10 mouse cellular contexts compared by ENCODE assay signal in the genomic region with DNA sequence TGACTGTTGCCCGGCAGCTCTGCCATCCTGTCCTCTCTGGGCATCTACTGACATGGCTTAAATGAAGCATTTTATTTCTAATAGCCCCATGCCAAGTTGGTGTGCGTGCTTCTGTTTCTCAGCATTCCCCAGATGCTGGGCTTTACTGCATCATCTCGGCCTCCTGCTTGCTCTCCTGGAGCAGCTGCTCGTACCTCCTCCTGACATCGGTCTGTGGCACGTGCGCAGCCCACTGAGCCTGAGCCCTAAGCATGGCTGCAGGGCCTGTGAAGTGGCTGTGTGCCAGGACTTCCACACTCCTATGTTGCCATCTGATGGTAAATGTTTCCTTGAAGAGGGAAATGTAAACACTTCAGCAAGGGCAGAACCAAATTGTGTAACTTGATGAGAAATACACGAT. TPM values are rescaled to one million over a fixed set of nuclear protein-coding genes. Genes with fewer than 3 reads are reported as not detected.
DNase-seq lines count a peak whose midpoint lies in the region; ATAC-seq and TF ChIP-seq lines count a peak whose summit lies in the region.
"Had no signal": no experiment of that assay in that cellular context is flagged by ENCODE, and none has a peak within 500 bp of the region (broad histone marks: within the 10 kb centered on the region; RNA-seq: fewer than 3 reads in every experiment).

No protein-coding gene starts in this region.

- no peak overlapping the region for H3K9ac ChIP-seq in forebrain, embryonic 16.5 days (replicated peaks; ENCODE audit: low read depth, low read length)
- no peak overlapping the region for H3K9ac ChIP-seq in forebrain, embryonic 11.5 days (ENCODE audit: low read length)
- no peak overlapping the region for H3K9ac ChIP-seq in neural tube, embryonic 12.5 days
- no peak overlapping the region for H3K9ac ChIP-seq in hindbrain, postnatal 0 days (replicated peaks; ENCODE audit: low read length)
- H3K9ac ChIP-seq: limb, embryonic 12.5 days had no signal

- WGBS in forebrain, embryonic 16.5 days = 68% methylated on average over 8 of the region's 8 CpGs
- 91% methylated on average over 8 of the region's 8 CpGs for WGBS in forebrain, embryonic 11.5 days
- 82% methylated on average over 8 of the region's 8 CpGs for WGBS in neural tube, embryonic 12.5 days
- 43% methylated on average over 8 of the region's 8 CpGs for WGBS in hindbrain, postnatal 0 days

- H3K27ac ChIP-seq in forebrain, embryonic 16.5 days (ENCODE audit: low read length) = no peak overlapping the region
- H3K27ac ChIP-seq in forebrain, embryonic 11.5 days (ENCODE audit: low read depth, low read length) = no peak overlapping the region
- H3K27ac ChIP-seq in neural tube, embryonic 12.5 days = no peak overlapping the region
- no peak overlapping the region; the same call in 1 of the 2 replicates for H3K27ac ChIP-seq in hindbrain, postnatal 0 days
- H3K27ac ChIP-seq: limb, embryonic 12.5 days had no signal

- H3K4me3 ChIP-seq in forebrain, embryonic 16.5 days (replicated peaks; ENCODE audit: low read length) = no peak overlapping the region
- H3K4me3 ChIP-seq in forebrain, embryonic 11.5 days (ENCODE audit: low read depth, low read length) = no peak overlapping the region
- H3K4me3 ChIP-seq in neural tube, embryonic 12.5 days = no peak overlapping the region
- H3K4me3 ChIP-seq in hindbrain, postnatal 0 days (ENCODE audit: low read length) = no peak overlapping the region
- H3K4me3 ChIP-seq: limb, embryonic 12.5 days had no signal

- H3K9me3 ChIP-seq in forebrain, embryonic 16.5 days (ENCODE audit: control insufficient read depth, low read length) = no peaks in the 10 kb centered on the region
- no peaks in the 10 kb centered on the region for H3K9me3 ChIP-seq in forebrain, embryonic 11.5 days (ENCODE audit: control insufficient read depth, low read length)
- no peaks in the 10 kb centered on the region for H3K9me3 ChIP-seq in neural tube, embryonic 12.5 days
- no peaks in the 10 kb centered on the region for H3K9me3 ChIP-seq in hindbrain, postnatal 0 days (ENCODE audit: low read length)
- H3K9me3 ChIP-seq: limb, embryonic 12.5 days had no signal

- H3K27me3 ChIP-seq in forebrain, embryonic 16.5 days (replicated peaks; ENCODE audit: control insufficient read depth, insufficient read depth, low read length) = no peaks in the 10 kb centered on the region
- H3K27me3 ChIP-seq in forebrain, embryonic 11.5 days (ENCODE audit: control insufficient read depth, insufficient read depth, low read length) = no peaks in the 10 kb centered on the region
- no peaks in the 10 kb centered on the region for H3K27me3 ChIP-seq in neural tube, embryonic 12.5 days (replicated peaks)
- no peaks in the 10 kb centered on the region for H3K27me3 ChIP-seq in hindbrain, postnatal 0 days (ENCODE audit: insufficient read depth, low read length)
- H3K27me3 ChIP-seq: limb, embryonic 12.5 days had no signal

- no peak for DNase-seq in forebrain, embryonic 11.5 days (ENCODE audit: low spot score)
- no peak for DNase-seq in neural tube, embryonic 10.5 days (ENCODE audit: extremely low spot score, low spot score)
- DNase-seq in hindbrain, postnatal 0 days (ENCODE audit: low spot score) = peak; percentile 36
- DNase-seq in retina, postnatal 1 day = peak; percentile 26
- DNase-seq in frontal cortex, postnatal 14 days (ENCODE audit: low spot score in 2 of 2) = no peak

- peak; percentile 37; the same call in 1 of the 2 replicates for ATAC-seq in forebrain, embryonic 16.5 days
- no peak for ATAC-seq in forebrain, embryonic 11.5 days (replicated peaks; ENCODE audit: low FRiP score)
- ATAC-seq in neural tube, embryonic 12.5 days (ENCODE audit: low FRiP score, low read depth) = 0 out of 2 replicates have a peak, but pooled peaks have one; percentile 49
- peak; percentile 72 for ATAC-seq in hindbrain, postnatal 0 days
- no peak for ATAC-seq in activated CD4-positive, CD25-positive, alpha-beta regulatory T cell, adult 4 months

- TF ChIP-seq CTCF in hindbrain, postnatal 0 days (IDR thresholded peaks at IDR 0.05; ENCODE audit: low read depth) = no peak

- no peaks in the 10 kb centered on the region for H3K36me3 ChIP-seq in forebrain, embryonic 16.5 days (ENCODE audit: control insufficient read depth, insufficient read depth)
- H3K36me3 ChIP-seq in forebrain, embryonic 11.5 days (ENCODE audit: control insufficient read depth, insufficient read depth, low read length) = no peaks in the 10 kb centered on the region
- peaks cover 7% of the 10 kb centered on the region; the same call in 1 of the 2 replicates for H3K36me3 ChIP-seq in neural tube, embryonic 12.5 days
- H3K36me3 ChIP-seq in hindbrain, postnatal 0 days (ENCODE audit: insufficient read depth, low read length) = no peaks in the 10 kb centered on the region

- no peaks in the 10 kb centered on the region; the same call in 1 of the 2 replicates for H3K4me1 ChIP-seq in forebrain, embryonic 16.5 days (replicated peaks; ENCODE audit: control insufficient read depth, insufficient read depth, low read length)
- no peaks in the 10 kb centered on the region for H3K4me1 ChIP-seq in forebrain, embryonic 11.5 days (replicated peaks; ENCODE audit: control insufficient read depth, insufficient read depth, low read length)
- 0 out of 2 replicates have a peak, but pooled peaks cover 5% of the 10 kb centered on the region for H3K4me1 ChIP-seq in neural tube, embryonic 12.5 days
- H3K4me1 ChIP-seq in hindbrain, postnatal 0 days (ENCODE audit: insufficient read depth, low read length) = peaks cover 13% of the 10 kb centered on the region

- no peak overlapping the region for H3K4me2 ChIP-seq in forebrain, embryonic 16.5 days (ENCODE audit: low read length)
- H3K4me2 ChIP-seq in forebrain, embryonic 11.5 days (ENCODE audit: low read depth, low read length, severe bottlenecking) = no peak overlapping the region
- no peak overlapping the region for H3K4me2 ChIP-seq in neural tube, embryonic 12.5 days (replicated peaks)
- H3K4me2 ChIP-seq in hindbrain, postnatal 0 days (ENCODE audit: low read depth, low read length) = no peak overlapping the region
- H3K4me2 ChIP-seq: limb, embryonic 12.5 days; midbrain, embryonic 11.5 days had no signal

RNA-seq across cellular contexts. Expression of a gene that starts 30.8 kb away (rescaled TPM):
- polyA plus RNA-seq in forebrain, embryonic 16.5 days (2015; fragmentation: Nextera tagmentation; extraction: Ambion mirVana) = 24.9 and 26.3 TPM in 2 replicates
- polyA plus RNA-seq in forebrain, embryonic 11.5 days (2014; fragmentation: Nextera tagmentation; extraction: Ambion mirVana) = 24.5 and 26.1 TPM in 2 replicates
- polyA plus RNA-seq in neural tube, embryonic 12.5 days (2016; fragmentation: Nextera tagmentation; extraction: Ambion mirVana) = 12.2 and 13.4 TPM in 2 replicates
- total RNA-seq in hindbrain, postnatal 0 days (2014; rRNA removed) = 100 and 102 TPM in 2 replicates
- 22.9 and 24.5 TPM in 2 replicates for polyA plus RNA-seq in hindbrain, postnatal 0 days (2015; fragmentation: Nextera tagmentation; extraction: Ambion mirVana)
- polyA plus RNA-seq in activated CD4-positive, CD25-positive, alpha-beta regulatory T cell, adult 4 months (2017; shearing (Covaris generic)) = 10 to 100 TPM in 1 of 2 experiments, 1 to 10 TPM in 1; 9.4 to 12.0 TPM

RNA-seq across cellular contexts. Expression of a gene that starts 31.0 kb away (rescaled TPM):
- 4.6 and 5.8 TPM in 2 replicates for polyA plus RNA-seq in forebrain, embryonic 16.5 days (2015; fragmentation: Nextera tagmentation; extraction: Ambion mirVana)
- polyA plus RNA-seq in forebrain, embryonic 11.5 days (2014; fragmentation: Nextera tagmentation; extraction: Ambion mirVana) = 0.64 and 0.68 TPM in 2 replicates
- 1.4 and 1.7 TPM in 2 replicates for polyA plus RNA-seq in neural tube, embryonic 12.5 days (2016; fragmentation: Nextera tagmentation; extraction: Ambion mirVana)
- 2.9 and 3.3 TPM in 2 replicates for total RNA-seq in hindbrain, postnatal 0 days (2014; rRNA removed)
- polyA plus RNA-seq in hindbrain, postnatal 0 days (2015; fragmentation: Nextera tagmentation; extraction: Ambion mirVana) = 6.0 and 6.5 TPM in 2 replicates
- 1 to 10 TPM in 1 of 2 experiments, under 1 TPM in 1; 0.86 to 1.1 TPM for polyA plus RNA-seq in activated CD4-positive, CD25-positive, alpha-beta regulatory T cell, adult 4 months (2017; shearing (Covaris generic))

Comparison
In these comparisons a context has a peak if more than half of its experiments do, and no peak if none do; other contexts are left out.
1. ATAC-seq: peak in forebrain, embryonic 16.5 days (single experiment), neural tube, embryonic 12.5 days (single experiment) and hindbrain, postnatal 0 days (single experiment); none in forebrain, embryonic 11.5 days (single experiment) and activated CD4-positive, CD25-positive, alpha-beta regulatory T cell, adult 4 months (single experiment).
2. DNase-seq: peak in hindbrain, postnatal 0 days (single experiment) and retina, postnatal 1 day (single experiment); none in forebrain, embryonic 11.5 days (single experiment), neural tube, embryonic 10.5 days (single experiment) and frontal cortex, postnatal 14 days (0 of 2).